Mouse (Mus musculus) stomach, postnatal 0 days (tissue): ENCODE results near the gene Vmn2r84. TPM values are rescaled to one million over a fixed set of nuclear protein-coding genes. Genes with fewer than 3 reads are reported as not detected.
"Not testable (repeated sequence)": the region's sequence is repeated elsewhere in the genome, so short reads cannot be mapped to it uniquely, and the experiment has no call there.

Experiments used
- ATAC-seq: fragments of 200-750 bp; cut with Nextera tagmentation; 2 replicates; pipeline ENCODE4 v1.8.0; 2017; ENCODE audit not compliant: low FRiP score, low TSS enrichment
- DNase-seq: peaks from one replicate; pipeline ENCODE4 v3.0.0-alpha.2; 2016; ENCODE audit warnings: low spot score
- H3K27ac ChIP-seq: fragments of 300-500 bp; sonication (generic); replicated peaks from 2 replicates; pipeline ENCODE4 v1.5.1; 2014; ENCODE audit warnings: mild to moderate bottlenecking, control low read depth
- H3K27me3 ChIP-seq: fragments of 300-500 bp; sonication (generic); 2 replicates; pipeline ENCODE4 v1.6.1; 2014; ENCODE audit warnings: low read length; ENCODE audit not compliant: control insufficient read depth, insufficient read depth
- H3K36me3 ChIP-seq: fragments of 300-500 bp; sonication (generic); 2 replicates; pipeline ENCODE4 v1.6.1; 2014; ENCODE audit warnings: low read length, mixed read lengths; ENCODE audit not compliant: control insufficient read depth, insufficient read depth
- H3K4me1 ChIP-seq: fragments of 300-500 bp; sonication (generic); replicated peaks from 2 replicates; pipeline ENCODE4 v1.6.1; 2014; ENCODE audit warnings: antibody characterized with exemption; ENCODE audit not compliant: control insufficient read depth, insufficient read depth
- H3K4me2 ChIP-seq: fragments of 300-500 bp; sonication (generic); replicated peaks from 2 replicates; pipeline ENCODE4 v1.6.1; 2014; ENCODE audit warnings: low read depth, mild to moderate bottlenecking, control low read depth, moderate library complexity
- H3K4me3 ChIP-seq: fragments of 300-500 bp; sonication (generic); 2 replicates; pipeline ENCODE4 v1.5.1; 2014; ENCODE audit warnings: low read depth, low read length, control low read depth
- H3K9ac ChIP-seq: fragments of 300-500 bp; sonication (generic); 2 replicates; pipeline ENCODE4 v1.6.1; 2014; ENCODE audit warnings: mild to moderate bottlenecking, low read length, control low read depth, mixed read lengths
- H3K9me3 ChIP-seq: fragments of 300-500 bp; sonication (generic); 2 replicates; pipeline ENCODE4 v1.6.1; 2016; ENCODE audit warnings: low read length; ENCODE audit not compliant: control insufficient read depth
- CTCF ChIP-seq: IDR thresholded peaks from 2 replicates; pipeline ENCODE4 v1.5.1; 2016; ENCODE audit warnings: antibody characterized with exemption, low read depth, mild to moderate bottlenecking, moderate library complexity
- EP300 ChIP-seq: optimal IDR thresholded peaks from 2 replicates; pipeline ENCODE3; 2016; ENCODE audit warnings: antibody characterized with exemption
- WGBS: fragments of 180-500 bp; shearing (Covaris S2); extraction: QIAGEN DNeasy Blood & Tissue Kit; methylation state at CpG from one replicate; pipeline ENCODE4 v1.1.7; 2014; 5-methylcytosine and 5-hydroxymethylcytosine counted together
- polyA plus RNA-seq: library from polyadenylated mRNA; unstranded; fragments of >200 nt; fragmentation: Nextera tagmentation; extraction: Ambion mirVana; gene quantifications from 2 replicates; pipeline ENCODE4 v1.2.1, GENCODE M21; 2015

Gene Vmn2r84
- polyA plus RNA-seq = 0.01 TPM in 1 of 2 replicates, not detected in the other

DNA sequence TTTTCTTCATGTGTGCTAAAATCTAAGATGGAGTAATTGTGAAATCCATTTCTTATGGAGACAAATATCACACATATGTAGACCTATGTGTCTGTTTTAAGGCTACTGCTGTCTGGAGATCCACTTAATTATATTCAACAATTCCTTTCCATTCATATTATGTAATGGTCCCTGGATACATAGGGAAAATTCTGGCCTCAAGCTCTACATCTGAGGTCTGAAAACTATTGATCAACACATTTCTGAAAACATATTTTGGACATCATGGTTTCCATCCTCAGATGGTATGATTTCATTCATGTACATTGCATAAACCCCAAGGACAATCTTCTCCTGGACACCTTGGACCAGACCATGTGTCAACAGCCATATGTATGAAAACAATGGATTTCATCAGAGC is at the start of gene Vmn2r84:
Vmn2r84 (minus strand) TSS at position 101 of the 400 bp plus-strand sequence.
- TF ChIP-seq EP300 (no peak), CTCF (no peak)
- H3K4me3 ChIP-seq = no peak within 1 kb of the TSS
- H3K27me3 ChIP-seq = no peaks in the 10 kb centered on the region

DNA sequence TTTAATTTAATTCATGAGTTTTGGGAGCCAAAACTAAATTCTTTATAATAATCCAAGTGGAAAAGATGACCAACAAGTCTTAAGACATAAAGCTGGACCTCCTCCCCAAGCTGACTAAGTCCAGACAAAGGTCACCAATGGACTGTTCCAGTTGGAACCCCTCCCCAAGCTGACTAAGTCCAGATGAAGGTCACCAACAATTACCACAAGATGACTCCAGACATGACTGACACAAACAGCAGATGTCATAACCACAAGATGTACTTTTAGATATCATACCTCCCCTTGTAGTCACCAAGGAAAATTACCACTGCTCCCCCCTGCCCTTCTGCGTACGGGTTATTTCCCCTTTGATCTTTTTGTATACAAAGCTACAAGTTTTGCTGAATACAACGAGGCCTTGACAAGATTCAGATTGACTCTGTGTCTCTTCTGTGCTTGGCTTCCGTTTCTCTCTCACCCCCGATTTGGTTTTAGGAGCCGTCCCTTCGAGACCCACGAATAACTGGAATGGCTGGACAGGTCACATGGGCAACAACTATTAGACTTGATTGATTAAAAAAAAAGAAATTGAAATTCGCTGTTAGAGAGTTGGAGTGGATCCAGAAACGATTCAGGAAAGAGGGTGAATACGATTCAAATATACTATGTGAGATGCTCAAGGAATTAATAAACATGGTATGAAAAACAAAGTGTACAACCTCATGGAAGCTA is 40.2 kb upstream of the Vmn2r84 start:
- not testable (repeated sequence) for H3K36me3 ChIP-seq

More for the DNA sequence above, at the start of gene Vmn2r84:
- DNase-seq = no peak
- no peak within 1 kb of the TSS for H3K9ac ChIP-seq
- no peak within 1 kb of the TSS for H3K27ac ChIP-seq
- H3K9me3 ChIP-seq = no peaks in the 10 kb centered on the region
- no peak within 1 kb of the TSS for H3K4me2 ChIP-seq
- ATAC-seq = no peak
- no peaks in the 10 kb centered on the region for H3K36me3 ChIP-seq
- H3K4me1 ChIP-seq = no peaks in the 10 kb centered on the region

DNA sequence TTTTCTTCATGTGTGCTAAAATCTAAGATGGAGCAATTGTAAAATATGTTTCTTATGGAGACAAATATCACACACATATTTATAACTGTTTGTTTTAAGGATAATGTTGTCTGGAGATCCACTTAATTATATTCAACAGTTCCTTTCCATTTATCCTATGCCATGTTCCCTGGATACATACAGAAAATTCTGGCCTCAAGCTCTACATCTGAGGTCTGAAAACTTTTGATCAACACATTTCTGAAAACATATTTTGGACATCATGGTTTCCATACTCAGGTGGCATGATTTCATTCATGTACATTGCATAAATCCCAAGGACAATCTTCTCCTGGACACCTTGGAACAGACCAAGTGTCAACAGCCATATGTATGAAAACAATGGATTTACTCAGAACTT is 35.5 kb upstream of the Vmn2r84 start, which contains the start of gene Vmn2r85:
Vmn2r85 (minus strand) TSS at position 101 of the 400 bp plus-strand sequence.
- DNase-seq, H3K9ac ChIP-seq, ATAC-seq, H3K27me3 ChIP-seq, H3K9me3 ChIP-seq, H3K27ac ChIP-seq, H3K4me2 ChIP-seq, H3K36me3 ChIP-seq, H3K4me3 ChIP-seq, H3K4me1 ChIP-seq: not testable (repeated sequence)

More for the DNA sequence above, 40.2 kb upstream of the Vmn2r84 start:
- not testable (repeated sequence) for H3K9ac ChIP-seq, H3K9me3 ChIP-seq, H3K27ac ChIP-seq, H3K27me3 ChIP-seq, H3K4me3 ChIP-seq, H3K4me2 ChIP-seq, ATAC-seq, DNase-seq, H3K4me1 ChIP-seq
- 80% methylated on average over 11 of the region's 11 CpGs for WGBS

DNA sequence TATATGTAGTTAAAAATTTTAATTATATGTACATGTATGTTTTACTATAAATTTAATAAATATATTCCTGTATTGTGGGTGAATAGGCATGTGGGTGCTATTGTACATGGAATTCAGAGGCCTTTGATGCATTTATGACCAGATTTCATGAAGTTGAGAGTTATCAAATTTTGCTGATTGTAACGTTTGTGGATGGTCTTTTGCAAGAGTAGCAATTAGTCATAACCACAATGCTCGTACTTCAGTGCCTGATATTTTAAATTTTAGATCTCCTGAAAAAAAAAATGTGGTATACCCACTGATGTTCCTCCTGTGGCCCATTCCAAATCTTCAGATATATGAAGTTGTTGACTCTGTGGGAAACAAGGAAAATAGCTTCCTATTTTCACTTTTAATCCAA is 28.2 kb upstream of the Vmn2r84 start:
- H3K9me3 ChIP-seq, H3K27ac ChIP-seq, H3K9ac ChIP-seq, H3K4me2 ChIP-seq, H3K27me3 ChIP-seq, H3K36me3 ChIP-seq, H3K4me1 ChIP-seq, H3K4me3 ChIP-seq, ATAC-seq, DNase-seq: not testable (repeated sequence)
- 67% methylated on average over 2 of the region's 2 CpGs for WGBS

DNA sequence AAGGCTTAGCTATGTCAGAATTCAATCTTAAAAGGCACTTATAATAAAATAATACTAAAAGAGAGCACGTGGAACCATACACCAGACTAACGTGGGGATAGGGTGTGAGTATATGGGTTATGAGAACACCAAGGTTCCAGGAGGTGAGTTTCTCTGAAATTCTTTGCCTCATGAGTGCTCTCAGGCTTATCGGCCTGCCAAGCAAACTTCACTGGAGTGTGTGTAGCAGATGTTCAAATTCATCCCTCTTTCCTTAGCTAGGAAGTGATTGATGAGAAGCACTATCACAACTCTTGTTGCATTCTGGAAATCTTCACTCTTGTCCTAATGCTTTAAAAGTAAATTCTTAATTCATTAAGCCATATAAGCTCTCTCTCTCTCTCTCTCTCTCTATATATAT is 26.3 kb upstream of the Vmn2r84 start:
- 69% methylated on average over 3 of the region's 3 CpGs for WGBS

DNA sequence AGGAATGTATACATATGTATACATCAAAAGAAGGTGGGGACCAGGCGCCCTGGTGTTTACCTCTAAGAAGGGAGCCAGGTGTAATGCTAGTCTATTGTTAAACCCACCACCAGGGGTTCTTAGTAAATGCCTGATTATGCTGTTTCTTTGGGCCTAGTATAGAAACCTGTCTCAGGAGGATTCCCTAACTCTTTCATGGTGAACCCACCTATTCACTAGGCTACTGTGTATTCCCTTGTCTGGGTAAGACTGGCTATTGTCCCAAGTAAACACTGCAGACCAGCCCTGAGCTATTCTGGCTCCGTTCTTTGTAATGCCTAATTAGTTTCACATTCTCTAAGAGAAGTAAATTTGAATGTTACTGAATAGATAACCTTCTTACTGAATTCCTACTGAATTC is 25.8 kb upstream of the Vmn2r84 start:
- H3K9me3 ChIP-seq, H3K9ac ChIP-seq, H3K27me3 ChIP-seq, H3K4me3 ChIP-seq, H3K27ac ChIP-seq, H3K36me3 ChIP-seq, H3K4me2 ChIP-seq, DNase-seq, H3K4me1 ChIP-seq, ATAC-seq: not testable (repeated sequence)
- 45% methylated on average over 2 of the region's 2 CpGs for whole genome bisulfite sequencing

More for the DNA sequence above, 26.3 kb upstream of the Vmn2r84 start:
- TF ChIP-seq EP300 (no peak), CTCF (no peak)
- H3K27me3 ChIP-seq = no peaks in the 10 kb centered on the region
- ATAC-seq (no peak), DNase-seq (no peak)
- H3K9ac ChIP-seq = no peak overlapping the region
- H3K36me3 ChIP-seq = no peaks in the 10 kb centered on the region
- no peak overlapping the region for H3K27ac ChIP-seq
- no peaks in the 10 kb centered on the region for H3K9me3 ChIP-seq
- H3K4me1 ChIP-seq = no peaks in the 10 kb centered on the region
- H3K4me3 ChIP-seq = no peak overlapping the region
- H3K4me2 ChIP-seq = no peak overlapping the region

DNA sequence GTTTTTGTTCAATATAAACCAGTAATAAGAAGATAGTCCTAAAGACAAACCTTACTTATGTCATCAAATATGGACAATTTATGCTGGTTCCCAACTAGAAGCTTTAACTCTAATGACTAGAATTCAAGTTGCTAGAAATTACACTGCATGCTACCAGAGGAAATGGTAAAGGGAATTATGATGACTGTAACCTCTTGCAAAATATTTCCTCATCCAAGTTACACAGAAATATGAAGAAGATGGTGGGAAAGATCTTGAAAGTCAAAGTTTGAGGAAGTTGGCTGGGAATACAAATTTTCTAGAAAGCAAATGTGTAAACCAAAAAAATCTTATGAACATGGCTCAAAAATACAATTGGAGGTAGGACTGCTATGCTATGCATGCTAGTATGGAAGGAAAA is 22.2 kb upstream of the Vmn2r84 start:
- not testable (repeated sequence) for ATAC-seq, H3K27me3 ChIP-seq

DNA sequence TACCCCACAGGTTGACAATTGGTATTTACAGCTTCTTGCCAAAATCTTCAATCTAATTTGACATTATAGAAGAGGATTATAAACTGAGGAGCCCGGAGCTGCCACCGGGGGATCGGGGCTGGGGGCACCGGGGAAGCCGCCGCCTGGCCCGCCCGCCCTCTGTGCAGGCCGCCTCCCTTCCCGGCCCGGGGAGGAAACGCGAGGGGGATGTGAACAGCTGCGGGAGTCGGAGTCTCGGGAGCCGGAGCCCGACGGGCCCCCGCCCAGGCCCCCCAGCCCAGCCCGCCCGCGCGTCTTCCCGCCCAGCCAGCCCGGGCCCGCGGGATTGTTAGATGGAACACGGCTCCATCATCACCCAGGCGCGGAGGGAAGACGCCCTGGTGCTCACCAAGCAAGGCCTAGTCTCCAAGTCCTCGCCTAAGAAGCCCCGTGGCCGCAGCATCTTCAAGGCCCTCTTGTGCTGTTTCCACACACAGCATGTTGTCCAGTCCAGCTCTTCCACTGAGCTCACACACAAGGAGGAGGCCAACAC is 18.1 kb upstream of the Vmn2r84 start:
- not testable (repeated sequence) for H3K4me2 ChIP-seq, H3K36me3 ChIP-seq, H3K4me1 ChIP-seq, H3K27me3 ChIP-seq, DNase-seq, H3K27ac ChIP-seq, H3K9me3 ChIP-seq, H3K4me3 ChIP-seq, H3K9ac ChIP-seq
- 58% methylated on average over 11 of the region's 35 CpGs for WGBS
- ATAC-seq = peak; percentile 56; the same call in 1 of the 2 replicates

More for the DNA sequence above, 22.2 kb upstream of the Vmn2r84 start:
- not testable (repeated sequence) for H3K4me2 ChIP-seq, H3K36me3 ChIP-seq, H3K9me3 ChIP-seq, DNase-seq, H3K9ac ChIP-seq, H3K4me1 ChIP-seq, H3K27ac ChIP-seq, H3K4me3 ChIP-seq
